ENCODE assay signal across 12 mouse cellular contexts in genomic region chr6:31617341-31617740, GRCm38 (mm10). TPM values are rescaled to one million over a fixed set of nuclear protein-coding genes. Genes with fewer than 3 reads are reported as not detected.
DNase-seq lines count a peak whose midpoint lies in the region; ATAC-seq and TF ChIP-seq lines count a peak whose summit lies in the region.
"Had no signal": no experiment of that assay in that cellular context is flagged by ENCODE, and none has a peak within 500 bp of the region (broad histone marks: within the 10 kb centered on the region; RNA-seq: fewer than 3 reads in every experiment).

No protein-coding gene starts in this region.

- no peaks in the 10 kb centered on the region for H3K36me3 ChIP-seq in heart, postnatal 0 days (replicated peaks; ENCODE audit: control insufficient read depth, insufficient read depth, low read length)
- H3K36me3 ChIP-seq in liver, embryonic 14.5 days (replicated peaks; ENCODE audit: control insufficient read depth, insufficient read depth, low read depth), result no peaks in the 10 kb centered on the region
- H3K36me3 ChIP-seq in neural tube, embryonic 15.5 days, result no peaks in the 10 kb centered on the region
- H3K36me3 ChIP-seq: forebrain, embryonic 15.5 days had no signal

- H3K9ac ChIP-seq in heart, postnatal 0 days (replicated peaks; ENCODE audit: low read depth, low read length), result no peak overlapping the region
- H3K9ac ChIP-seq in liver, embryonic 14.5 days (replicated peaks), result peak overlapping the region; percentile 35; the same call in 1 of the 2 replicates
- H3K9ac ChIP-seq in neural tube, embryonic 15.5 days (replicated peaks), result no peak overlapping the region
- H3K9ac ChIP-seq: forebrain, embryonic 15.5 days had no signal

- peak; percentile 84 for ATAC-seq in heart, postnatal 0 days (ENCODE audit: insufficient read depth, low read depth)
- no peak for ATAC-seq in liver, embryonic 14.5 days (ENCODE audit: insufficient read depth)
- ATAC-seq in neural tube, embryonic 15.5 days (ENCODE audit: low FRiP score), result no peak
- ATAC-seq: forebrain, embryonic 15.5 days; hindbrain, postnatal 0 days had no signal

- TF ChIP-seq POLR2A in lung, adult 2 months (IDR thresholded peaks at IDR 0.05; ENCODE audit: borderline replicate concordance, extremely low read depth, low read depth, low read length), result no peak

- no peak for TF ChIP-seq CTCF in lung, adult 2 months (IDR thresholded peaks at IDR 0.05; ENCODE audit: insufficient read depth, low read length)
- no peak for TF ChIP-seq CTCF in heart, postnatal 0 days (IDR thresholded peaks at IDR 0.05; ENCODE audit: low read depth)
- TF ChIP-seq CTCF in liver, embryonic 14.5 days (IDR thresholded peaks at IDR 0.05; ENCODE audit: low read depth), result no peak

- peaks cover 5% of the 10 kb centered on the region; the same call in 1 of the 2 replicates for H3K4me1 ChIP-seq in lung, adult 2 months (ENCODE audit: control insufficient read depth, insufficient read depth, low read length)
- peaks cover 41% of the 10 kb centered on the region for H3K4me1 ChIP-seq in heart, postnatal 0 days (ENCODE audit: control insufficient read depth, insufficient read depth)
- peaks cover 38 to 57% of the 10 kb centered on the region in 2 experiments for H3K4me1 ChIP-seq in liver, embryonic 14.5 days (replicated peaks; ENCODE audit: control insufficient read depth in 2 of 2, insufficient read depth in 2 of 2, low read length in 1 of 2)
- no peaks in the 10 kb centered on the region for H3K4me1 ChIP-seq in neural tube, embryonic 15.5 days
- H3K4me1 ChIP-seq: forebrain, embryonic 15.5 days had no signal

- H3K9me3 ChIP-seq in heart, postnatal 0 days (replicated peaks; ENCODE audit: control insufficient read depth, low read length), result no peaks in the 10 kb centered on the region
- no peaks in the 10 kb centered on the region for H3K9me3 ChIP-seq in liver, embryonic 14.5 days (ENCODE audit: control insufficient read depth, low read length)
- H3K9me3 ChIP-seq in neural tube, embryonic 15.5 days (replicated peaks), result no peaks in the 10 kb centered on the region
- H3K9me3 ChIP-seq: forebrain, embryonic 15.5 days had no signal

- DNase-seq in lung, adult 18-20 months, result peak; percentile 51 to 69
- no peak for DNase-seq in lung, adult 2 months
- peak; percentile 71 for DNase-seq in heart, postnatal 0 days (ENCODE audit: low spot score)
- DNase-seq in liver, embryonic 14.5 days (ENCODE audit: low read depth in 3 of 3, low spot score in 3 of 3), result no peak
- no peak for DNase-seq in urinary bladder, postnatal 10 days (ENCODE audit: low spot score)
- no peak for DNase-seq in layer of hippocampus, adult 18-20 months (ENCODE audit: low spot score in 2 of 2)
- DNase-seq: embryo, embryonic 11 days; retina, postnatal 1 day; thymus, postnatal 14 days had no signal

- H3K4me3 ChIP-seq in lung, adult 2 months (replicated peaks; ENCODE audit: extremely low read depth, low read depth, low read length), result no peak overlapping the region
- H3K4me3 ChIP-seq in heart, postnatal 0 days (ENCODE audit: low read depth, low read length), result no peak overlapping the region
- no peak overlapping the region for H3K4me3 ChIP-seq in liver, embryonic 14.5 days (ENCODE audit: insufficient read depth in 1 of 2, low read depth in 2 of 2, low read length in 2 of 2)
- no peak overlapping the region for H3K4me3 ChIP-seq in neural tube, embryonic 15.5 days (replicated peaks)
- H3K4me3 ChIP-seq: forebrain, embryonic 15.5 days had no signal

- no peak overlapping the region for H3K4me2 ChIP-seq in heart, postnatal 0 days (ENCODE audit: low read depth, low read length)
- H3K4me2 ChIP-seq in liver, embryonic 14.5 days (ENCODE audit: low read depth), result peak overlapping the region; percentile 41
- no peak overlapping the region for H3K4me2 ChIP-seq in neural tube, embryonic 15.5 days
- H3K4me2 ChIP-seq: forebrain, embryonic 15.5 days had no signal

- TF ChIP-seq EP300 in heart, postnatal 0 days (IDR thresholded peaks at IDR 0.05; ENCODE audit: low read depth), result peak; percentile 75
- no peak for TF ChIP-seq EP300 in liver, embryonic 14.5 days (IDR thresholded peaks at IDR 0.05; ENCODE audit: low read depth)

- WGBS in lung, adult 2 months, result 14% methylated on average over 8 of the region's 8 CpGs
- 11% methylated on average over 8 of the region's 8 CpGs for WGBS in heart, postnatal 0 days
- 27% methylated on average over 8 of the region's 8 CpGs for WGBS in liver, embryonic 14.5 days (ENCODE audit: insufficient replicate concordance)
- WGBS in neural tube, embryonic 15.5 days, result 79% methylated on average over 8 of the region's 8 CpGs

- H3K27me3 ChIP-seq in heart, postnatal 0 days (ENCODE audit: control insufficient read depth, insufficient read depth, low read length), result no peaks in the 10 kb centered on the region
- no peaks in the 10 kb centered on the region for H3K27me3 ChIP-seq in liver, embryonic 14.5 days (ENCODE audit: control insufficient read depth, insufficient read depth, low read length)
- no peaks in the 10 kb centered on the region for H3K27me3 ChIP-seq in neural tube, embryonic 15.5 days (replicated peaks)
- H3K27me3 ChIP-seq: forebrain, embryonic 15.5 days had no signal

- H3K27ac ChIP-seq in heart, postnatal 0 days (ENCODE audit: low read depth), result peak overlapping the region; percentile 59
- peak overlapping the region; percentile 36 for H3K27ac ChIP-seq in liver, embryonic 14.5 days
- no peak overlapping the region for H3K27ac ChIP-seq in neural tube, embryonic 15.5 days (replicated peaks)
- H3K27ac ChIP-seq: forebrain, embryonic 15.5 days; hindbrain, postnatal 0 days had no signal

RNA-seq across cellular contexts. Expression of gene Podxl, which starts 53.6 kb away (rescaled TPM):
- polyA plus RNA-seq in lung, adult 2 months (2012; rRNA removed), result 190 and 236 TPM in 2 replicates
- total RNA-seq in heart, postnatal 0 days (2014; rRNA removed; ENCODE audit: low replicate concordance), result 44.0 and 83.1 TPM in 2 replicates
- polyA plus RNA-seq in heart, postnatal 0 days (2015; fragmentation: Nextera tagmentation; extraction: Ambion mirVana), result 14.9 and 17.6 TPM in 2 replicates
- polyA plus RNA-seq in liver, embryonic 14.5 days (2012; rRNA removed), result 8.1 and 8.2 TPM in 2 replicates
- polyA plus RNA-seq in liver, embryonic 14.5 days (2014; fragmentation: Nextera tagmentation; extraction: Ambion mirVana), result 5.0 and 6.0 TPM in 2 replicates
- polyA plus RNA-seq in neural tube, embryonic 15.5 days (2015; fragmentation: Nextera tagmentation; extraction: Ambion mirVana), result 9.2 and 13.1 TPM in 2 replicates
- total RNA-seq in layer of hippocampus, adult 18-20 months (2021), result 10 to 100 TPM; 13.1 to 16.6 TPM

Comparison
In these comparisons a context has a peak if more than half of its experiments do, and no peak if none do; other contexts are left out.
1. DNase-seq: peak in lung, adult 18-20 months (2 of 2) and heart, postnatal 0 days (single experiment); none in lung, adult 2 months (single experiment), liver, embryonic 14.5 days (0 of 3), urinary bladder, postnatal 10 days (single experiment) and layer of hippocampus, adult 18-20 months (0 of 2).
2. RNA of gene Podxl, which starts 53.6 kb away (polyA plus RNA-seq): 190 to 236 TPM in lung, adult 2 months; 14.9 to 17.6 TPM in heart, postnatal 0 days, 9.2 to 13.1 TPM in neural tube, embryonic 15.5 days and 5.0 to 8.2 TPM in liver, embryonic 14.5 days; every median in the first group is over 10 times any median in the second.